Mouse (Mus musculus) neural tube, embryonic 11.5 days (tissue): ENCODE measurements at regions not wholly inside any gene's neighbourhood (a gene's known extent, or its start where the extent isn't known, plus 50 kb on each side); places are given as distances from the start of the nearest gene placed in this dataset.

ENCODE experiments used
- ATAC-seq: fragments of 200-750 bp; cut with Nextera tagmentation; 2 replicates; pipeline ENCODE4 v1.8.0; 2017; ENCODE audit warnings: moderate number of reproducible peaks, mild to moderate bottlenecking, moderate TSS enrichment, moderate library complexity; ENCODE audit not compliant: insufficient read depth, low FRiP score, low TSS enrichment
- DNase-seq: peaks from one replicate; pipeline ENCODE4 v3.0.0-alpha.2; 2015; ENCODE audit warnings: low spot score
- H3K27ac ChIP-seq: fragments of 300-500 bp; sonication (generic); 2 replicates; pipeline ENCODE4 v1.5.1; 2014; ENCODE audit warnings: low read depth, mild to moderate bottlenecking, low read length
- H3K27me3 ChIP-seq: fragments of 300-500 bp; sonication (generic); 2 replicates; pipeline ENCODE4 v1.6.1; 2014; ENCODE audit warnings: mild to moderate bottlenecking, low read length, mixed read lengths; ENCODE audit not compliant: control insufficient read depth, insufficient read depth
- H3K36me3 ChIP-seq: fragments of 300-500 bp; sonication (generic); 2 replicates; pipeline ENCODE4 v1.6.1; 2014; ENCODE audit warnings: mild to moderate bottlenecking, low read length, moderate library complexity, mixed read lengths; ENCODE audit not compliant: control insufficient read depth, insufficient read depth
- H3K4me1 ChIP-seq: fragments of 300-500 bp; sonication (generic); 2 replicates; pipeline ENCODE4 v1.6.1; 2014; ENCODE audit warnings: low read length, mixed read lengths; ENCODE audit not compliant: control insufficient read depth, insufficient read depth
- H3K4me2 ChIP-seq: fragments of 300-500 bp; sonication (generic); 2 replicates; pipeline ENCODE4 v1.6.1; 2014; ENCODE audit warnings: low read depth, mild to moderate bottlenecking, moderate library complexity
- H3K4me3 ChIP-seq: fragments of 300-500 bp; sonication (generic); 2 replicates; pipeline ENCODE4 v1.5.1; 2014; ENCODE audit warnings: low read depth, low read length
- H3K9ac ChIP-seq: fragments of 300-500 bp; sonication (generic); 2 replicates; pipeline ENCODE4 v1.6.1; 2014; ENCODE audit warnings: mild to moderate bottlenecking, low read length
- H3K9me3 ChIP-seq: fragments of 300-500 bp; sonication (generic); 2 replicates; pipeline ENCODE4 v1.6.1; 2016; ENCODE audit warnings: low read length; ENCODE audit not compliant: control insufficient read depth
- WGBS: fragments of 180-500 bp; shearing (Covaris S2); extraction: QIAGEN DNeasy Blood & Tissue Kit; methylation state at CpG from one replicate; pipeline ENCODE4 v1.1.7; 2014; 5-methylcytosine and 5-hydroxymethylcytosine counted together

DNA sequence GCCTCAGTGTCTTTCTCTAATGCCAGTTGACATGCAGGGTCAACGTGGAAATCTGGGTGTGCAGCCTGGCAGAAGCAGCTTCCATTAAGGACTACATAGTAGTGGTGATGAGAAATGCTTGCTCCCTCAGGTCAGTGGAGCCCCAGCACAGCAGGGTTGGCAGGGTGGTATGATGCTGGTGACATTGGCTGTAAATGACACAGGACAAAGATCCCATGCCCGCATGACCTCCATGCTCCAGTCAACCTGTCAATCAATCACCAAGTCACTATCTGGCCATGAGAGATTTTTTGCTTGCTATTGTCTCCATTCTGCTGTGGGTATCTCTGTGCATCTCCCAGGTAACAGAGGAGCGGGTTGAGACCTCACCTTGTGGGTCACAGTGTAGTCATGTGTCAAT lies 146.2 kb upstream of the A530016L24Rik start:
- ATAC-seq (no peak), DNase-seq (no peak)
- Histone ChIP-seq H3K4me3 (no peak overlapping the region), H3K27me3 (no peaks in the 10 kb centered on the region), H3K36me3 (no peaks in the 10 kb centered on the region), H3K27ac (no peak overlapping the region), H3K4me1 (peaks cover 12% of the 10 kb centered on the region), H3K9me3 (no peaks in the 10 kb centered on the region), H3K4me2 (no peak overlapping the region), H3K9ac (no peak overlapping the region)
- WGBS, result 85% methylated on average over 3 of the region's 3 CpGs

DNA sequence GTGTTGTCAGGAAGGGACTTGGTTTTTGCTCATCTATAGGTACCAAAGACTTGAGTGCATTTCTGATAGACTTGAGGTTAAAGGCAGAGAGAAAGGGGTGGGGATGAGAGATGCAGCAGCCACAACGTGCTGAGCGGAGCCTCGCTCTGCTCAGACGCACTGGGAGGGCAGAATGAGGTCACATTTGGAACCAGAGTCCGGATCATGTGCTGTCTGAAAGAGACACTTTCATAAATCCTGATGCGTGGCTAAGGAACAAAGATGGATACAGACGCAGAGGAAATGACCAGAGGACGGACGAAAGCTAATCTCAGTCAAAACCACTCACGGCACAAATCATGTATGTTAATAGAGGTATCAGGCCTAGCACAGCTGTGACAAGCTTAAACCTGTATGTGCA lies 145.0 kb upstream of the A530016L24Rik start:
- no peak overlapping the region for H3K27ac ChIP-seq
- no peaks in the 10 kb centered on the region for H3K9me3 ChIP-seq
- no peaks in the 10 kb centered on the region for H3K36me3 ChIP-seq
- no peak overlapping the region for H3K4me3 ChIP-seq
- H3K4me1 ChIP-seq, result peaks cover 9% of the 10 kb centered on the region
- ATAC-seq, result no peak
- no peaks in the 10 kb centered on the region for H3K27me3 ChIP-seq
- no peak overlapping the region for H3K4me2 ChIP-seq
- 63% methylated on average over 10 of the region's 10 CpGs for WGBS
- 0 out of 2 replicates have a peak overlapping the region, but pooled peaks have one; percentile 10 for H3K9ac ChIP-seq
- no peak for DNase-seq

DNA sequence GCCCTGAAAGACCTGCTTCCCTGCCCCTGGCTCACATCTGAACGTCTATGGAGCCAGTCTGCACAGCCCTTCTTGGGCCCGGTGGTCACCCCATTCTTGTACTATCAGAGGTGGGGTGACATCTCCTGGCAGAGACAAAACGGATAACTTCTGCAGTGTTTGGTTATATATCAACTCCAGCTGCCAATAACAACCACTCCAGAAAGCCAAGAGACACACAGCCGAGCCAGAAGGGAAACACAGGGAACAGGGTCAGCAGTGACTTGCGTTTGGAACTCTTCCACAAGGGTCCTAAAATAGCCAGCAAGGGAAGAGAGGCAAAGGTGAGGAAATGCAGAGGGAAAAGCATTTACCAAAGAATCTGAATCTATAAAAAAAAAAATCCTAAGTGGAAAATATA lies 143.5 kb upstream of the A530016L24Rik start:
- Histone ChIP-seq H3K36me3 (no peaks in the 10 kb centered on the region), H3K9me3 (no peaks in the 10 kb centered on the region), H3K9ac (no peak overlapping the region), H3K27ac (no peak overlapping the region), H3K4me2 (no peak overlapping the region), H3K4me1 (no peaks in the 10 kb centered on the region), H3K4me3 (no peak overlapping the region), H3K27me3 (no peaks in the 10 kb centered on the region)
- 82% methylated on average over 5 of the region's 5 CpGs for WGBS
- no peak for ATAC-seq
- no peak for DNase-seq

DNA sequence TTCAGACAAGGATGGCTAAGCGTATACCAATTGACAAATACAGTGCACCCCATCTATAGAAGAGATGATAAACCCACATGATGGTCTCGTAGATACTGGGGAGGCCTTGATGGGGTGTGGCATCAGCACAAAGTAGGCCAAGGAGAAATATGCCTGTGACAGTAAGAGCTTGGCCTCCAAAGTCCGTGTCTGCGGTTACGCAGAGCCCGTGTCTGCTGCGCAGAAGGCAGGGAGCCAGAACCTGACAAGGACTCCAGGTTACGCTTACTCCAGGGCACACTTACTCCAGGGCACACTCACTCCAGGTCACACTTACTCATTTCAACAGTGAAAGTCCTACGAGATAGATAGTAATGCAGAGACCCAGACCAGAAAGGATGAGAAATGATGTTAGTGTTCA lies 141.1 kb upstream of the A530016L24Rik start:
- Histone ChIP-seq H3K9me3 (no peaks in the 10 kb centered on the region), H3K27me3 (no peaks in the 10 kb centered on the region), H3K4me3 (no peak overlapping the region), H3K27ac (no peak overlapping the region), H3K9ac (no peak overlapping the region), H3K36me3 (no peaks in the 10 kb centered on the region), H3K4me2 (no peak overlapping the region), H3K4me1 (no peaks in the 10 kb centered on the region)
- WGBS, result 93% methylated on average over 9 of the region's 9 CpGs
- ATAC-seq (no peak), DNase-seq (no peak)

DNA sequence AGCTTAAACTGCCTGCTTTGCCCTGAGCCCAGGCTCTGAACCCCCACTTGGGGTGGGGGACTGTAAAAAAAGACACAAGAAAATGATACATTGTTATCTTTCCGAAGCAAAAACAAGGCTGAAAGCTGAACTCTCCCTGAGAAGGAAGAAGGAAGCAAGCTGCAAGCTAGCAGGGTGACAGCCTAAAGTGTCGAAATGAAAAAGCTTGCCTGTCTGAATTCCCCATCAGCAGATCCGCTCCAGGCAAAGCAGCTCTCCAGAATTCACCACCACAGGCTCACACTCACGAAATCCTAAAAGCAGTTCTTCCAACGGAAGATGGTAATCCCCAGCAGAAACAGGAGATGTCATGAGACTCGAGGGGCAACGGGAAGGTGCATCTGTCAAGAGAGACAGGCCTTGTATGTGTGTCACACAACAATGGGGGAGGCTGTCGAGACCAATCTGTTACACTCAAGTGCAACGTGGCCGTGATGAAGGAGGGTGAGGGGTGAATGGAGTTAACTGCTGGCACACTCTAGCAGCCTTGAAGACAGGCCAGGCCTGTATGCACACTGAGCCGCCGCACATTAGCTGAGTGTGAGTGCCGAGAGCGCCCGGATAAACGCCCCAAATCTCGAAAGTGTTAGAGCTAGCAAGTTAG lies 139.5 kb upstream of the A530016L24Rik start:
- H3K27me3 ChIP-seq, result no peaks in the 10 kb centered on the region
- ATAC-seq, result no peak
- no peaks in the 10 kb centered on the region for H3K36me3 ChIP-seq
- WGBS, result 58% methylated on average over 17 of the region's 17 CpGs
- H3K4me1 ChIP-seq, result no peaks in the 10 kb centered on the region
- no peak overlapping the region for H3K27ac ChIP-seq
- H3K4me2 ChIP-seq, result no peak overlapping the region
- H3K9ac ChIP-seq, result 0 out of 2 replicates have a peak overlapping the region, but pooled peaks have one; percentile 15
- DNase-seq, result no peak
- no peak overlapping the region for H3K4me3 ChIP-seq
- no peaks in the 10 kb centered on the region for H3K9me3 ChIP-seq

DNA sequence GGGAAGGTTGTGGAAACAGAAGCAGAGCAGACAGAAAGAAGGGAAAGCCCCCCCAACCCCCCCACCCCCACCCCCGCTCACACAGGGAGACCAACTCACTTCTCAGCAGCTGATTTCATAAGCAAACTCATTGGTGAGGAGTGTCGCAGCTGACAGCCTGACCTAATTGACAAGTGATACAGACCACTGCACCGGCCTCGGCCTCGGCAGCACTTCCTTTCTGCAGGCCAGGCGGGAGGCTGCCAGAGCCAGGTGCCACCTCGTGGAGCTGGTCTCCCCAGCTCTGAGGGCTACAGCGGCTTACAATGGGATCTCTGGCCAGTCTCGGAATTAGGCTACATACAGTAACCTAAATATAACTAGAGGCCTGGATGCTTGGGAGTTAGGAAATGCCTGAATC lies 138.5 kb upstream of the A530016L24Rik start:
- Histone ChIP-seq H3K27me3 (no peaks in the 10 kb centered on the region), H3K36me3 (no peaks in the 10 kb centered on the region), H3K9me3 (no peaks in the 10 kb centered on the region), H3K4me1 (no peaks in the 10 kb centered on the region), H3K4me3 (no peak overlapping the region), H3K9ac (no peak overlapping the region), H3K4me2 (no peak overlapping the region), H3K27ac (no peak overlapping the region)
- 50% methylated on average over 9 of the region's 9 CpGs for WGBS
- DNase-seq (no peak), ATAC-seq (no peak)

DNA sequence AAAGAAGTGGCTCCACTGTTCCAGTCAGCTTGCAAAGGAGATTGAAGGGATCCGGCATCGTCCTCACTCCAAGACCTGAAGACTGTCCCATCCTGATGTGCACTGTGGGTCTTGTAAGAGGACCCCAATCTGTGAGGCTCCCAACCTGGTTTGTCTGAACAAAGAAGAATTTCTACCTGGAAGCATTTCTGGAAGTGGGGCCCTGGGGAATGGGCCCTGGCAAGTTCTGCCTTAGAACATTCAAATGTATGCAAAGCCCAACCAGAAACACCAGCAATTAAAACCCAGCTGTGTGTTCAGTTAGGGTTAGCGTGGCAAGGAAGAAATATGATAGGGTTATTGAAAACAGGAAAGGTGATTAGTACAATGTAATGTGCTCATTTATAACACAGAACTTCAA lies 125.9 kb upstream of the A530016L24Rik start:
- Histone ChIP-seq H3K9ac (no peak overlapping the region), H3K9me3 (no peaks in the 10 kb centered on the region), H3K27ac (no peak overlapping the region), H3K27me3 (no peaks in the 10 kb centered on the region), H3K4me1 (no peaks in the 10 kb centered on the region), H3K4me2 (no peak overlapping the region), H3K4me3 (no peak overlapping the region), H3K36me3 (no peaks in the 10 kb centered on the region)
- no peak for DNase-seq
- 84% methylated on average over 3 of the region's 3 CpGs for WGBS
- no peak for ATAC-seq

DNA sequence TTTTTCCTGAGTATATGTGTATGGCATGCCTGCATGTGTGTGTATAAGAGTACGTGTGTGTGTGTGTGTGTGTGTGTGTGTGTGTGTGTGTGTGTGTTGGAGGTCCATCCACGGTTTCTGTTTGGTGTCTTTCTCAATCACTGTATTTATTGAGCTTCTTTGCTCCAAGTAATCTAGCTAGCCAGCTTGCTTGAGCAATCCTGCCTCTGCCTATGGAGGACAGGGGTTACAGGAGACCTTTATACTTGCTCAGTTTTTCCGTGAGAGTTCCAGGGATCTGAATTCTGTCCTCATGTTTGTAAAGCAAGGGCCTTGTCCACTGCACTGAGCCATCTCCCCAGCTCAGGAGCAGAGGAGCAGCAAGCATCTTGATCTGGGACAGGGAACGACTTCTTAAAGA lies 122.0 kb upstream of the A530016L24Rik start:
- no peak overlapping the region for H3K4me2 ChIP-seq
- H3K27ac ChIP-seq, result no peak overlapping the region
- no peak for DNase-seq
- no peak for ATAC-seq
- H3K9ac ChIP-seq, result no peak overlapping the region
- H3K4me1 ChIP-seq, result no peaks in the 10 kb centered on the region
- WGBS, result 73% methylated on average over 4 of the region's 4 CpGs
- H3K36me3 ChIP-seq, result no peaks in the 10 kb centered on the region
- H3K4me3 ChIP-seq, result no peak overlapping the region
- H3K27me3 ChIP-seq, result no peaks in the 10 kb centered on the region
- H3K9me3 ChIP-seq, result no peaks in the 10 kb centered on the region

DNA sequence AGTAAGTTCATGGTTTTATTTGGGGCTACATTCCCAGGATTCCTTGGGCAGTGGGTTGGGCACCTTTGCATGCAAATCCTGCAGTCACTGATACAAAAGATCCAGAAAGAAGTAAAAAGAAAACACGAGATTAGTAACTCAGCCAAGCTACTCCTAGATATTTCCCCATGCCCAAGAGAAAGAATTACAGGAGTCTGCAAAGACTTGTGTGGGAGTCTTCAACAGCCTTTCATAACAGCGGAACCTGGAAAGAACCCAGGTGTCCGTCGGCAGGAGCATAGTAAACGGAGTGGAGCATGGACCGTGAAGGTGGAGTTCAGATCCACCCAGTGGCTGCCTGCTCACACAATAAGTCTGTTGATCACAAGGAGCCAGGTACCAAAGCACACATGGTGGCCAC lies 121.1 kb upstream of the A530016L24Rik start:
- no peaks in the 10 kb centered on the region for H3K27me3 ChIP-seq
- H3K9me3 ChIP-seq, result no peaks in the 10 kb centered on the region
- DNase-seq (no peak), ATAC-seq (no peak)
- no peaks in the 10 kb centered on the region for H3K4me1 ChIP-seq
- H3K4me2 ChIP-seq, result no peak overlapping the region
- 89% methylated on average over 6 of the region's 6 CpGs for WGBS
- H3K36me3 ChIP-seq, result no peaks in the 10 kb centered on the region
- H3K27ac ChIP-seq, result no peak overlapping the region
- no peak overlapping the region for H3K9ac ChIP-seq
- H3K4me3 ChIP-seq, result no peak overlapping the region
